ENCODE assay signal across 14 mouse cellular contexts in the genomic region with DNA sequence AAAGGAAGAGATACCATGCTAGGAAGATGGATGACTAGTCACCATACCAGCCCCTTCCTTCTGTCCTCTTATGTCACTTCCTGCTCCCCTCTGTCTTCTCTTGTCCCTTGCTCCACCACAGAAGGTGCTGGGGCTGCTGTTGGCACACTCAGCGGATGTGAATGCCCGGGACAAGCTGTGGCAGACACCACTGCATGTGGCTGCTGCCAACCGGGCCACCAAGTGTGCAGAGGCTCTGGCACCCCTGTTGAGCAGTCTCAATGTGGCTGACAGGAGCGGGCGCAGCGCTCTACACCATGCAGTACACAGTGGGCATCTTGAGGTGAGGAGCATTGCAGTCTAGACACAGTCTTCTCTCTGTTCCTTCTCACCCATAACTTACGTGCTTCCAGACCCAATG. TPM values are rescaled to one million over a fixed set of nuclear protein-coding genes. Genes with fewer than 3 reads are reported as not detected.
DNase-seq lines count a peak whose midpoint lies in the region; ATAC-seq and TF ChIP-seq lines count a peak whose summit lies in the region.
"Had no signal": no experiment of that assay in that cellular context is flagged by ENCODE, and none has a peak within 500 bp of the region (broad histone marks: within the 10 kb centered on the region; RNA-seq: fewer than 3 reads in every experiment).

No protein-coding gene starts in this region.

- no peak for TF ChIP-seq CTCF in kidney, adult 2 months (conservative IDR thresholded peaks at IDR 0.05; ENCODE audit: insufficient read depth, insufficient read length, low read depth, low read length)

- peaks cover 28% of the 10 kb centered on the region for H3K4me1 ChIP-seq in kidney, embryonic 15.5 days
- peaks cover 12% of the 10 kb centered on the region for H3K4me1 ChIP-seq in kidney, adult 2 months (ENCODE audit: control insufficient read depth, insufficient read depth, low read length)

- no peak for ATAC-seq in kidney, embryonic 15.5 days (replicated peaks; ENCODE audit: low FRiP score)
- ATAC-seq: intestine, postnatal 0 days; liver, embryonic 12.5 days had no signal

- no peak overlapping the region; the same call in 1 of the 2 replicates for H3K9ac ChIP-seq in kidney, embryonic 15.5 days

- H3K27ac ChIP-seq in kidney, embryonic 15.5 days: no peak overlapping the region
- no peak overlapping the region for H3K27ac ChIP-seq in kidney, adult 2 months (ENCODE audit: insufficient read depth, low read depth, low read length)
- H3K27ac ChIP-seq: liver, embryonic 12.5 days had no signal

- TF ChIP-seq POLR2A in kidney, adult 2 months (IDR thresholded peaks at IDR 0.05; ENCODE audit: low read depth, low read length): no peak

- no peak overlapping the region for H3K4me2 ChIP-seq in kidney, embryonic 15.5 days

- DNase-seq in cerebellum, adult 11-12 months: peak; percentile 48
- no peak for DNase-seq in cerebellum, postnatal 36 days
- DNase-seq in kidney, adult 2 months: no peak
- DNase-seq in testis, postnatal 10 days (ENCODE audit: low spot score): peak; percentile 42
- DNase-seq in testis, postnatal 14 days (ENCODE audit: low spot score): no peak
- DNase-seq in spleen, postnatal 14 days (ENCODE audit: low spot score in 2 of 2): no peak
- no peak for DNase-seq in lung, adult 18-20 months
- DNase-seq: adrenal gland, postnatal 10 days; embryo, embryonic 11 days; kidney, postnatal 36 days; lung, postnatal 36 days had no signal

- no peaks in the 10 kb centered on the region for H3K9me3 ChIP-seq in kidney, embryonic 15.5 days (replicated peaks)
- H3K9me3 ChIP-seq: liver, embryonic 12.5 days had no signal

- 0 out of 2 replicates have a peak overlapping the region, but pooled peaks have one; percentile 74 for H3K4me3 ChIP-seq in kidney, embryonic 15.5 days (replicated peaks)
- no peak overlapping the region for H3K4me3 ChIP-seq in kidney, adult 2 months (ENCODE audit: insufficient read depth, low read depth, low read length)
- H3K4me3 ChIP-seq: liver, embryonic 12.5 days had no signal

- peaks cover 60% of the 10 kb centered on the region for H3K36me3 ChIP-seq in kidney, embryonic 15.5 days
- H3K36me3 ChIP-seq in kidney, adult 2 months (ENCODE audit: control insufficient read depth, insufficient read depth, low read length): peaks cover 2% of the 10 kb centered on the region

- 97% methylated on average over 7 of the region's 7 CpGs for WGBS in kidney, embryonic 15.5 days
- WGBS in kidney, adult 2 months: 97% methylated on average over 7 of the region's 7 CpGs

- no peaks in the 10 kb centered on the region for H3K27me3 ChIP-seq in kidney, embryonic 15.5 days
- H3K27me3 ChIP-seq in kidney, adult 2 months (replicated peaks; ENCODE audit: control insufficient read depth, insufficient read depth, low read length): no peaks in the 10 kb centered on the region
- H3K27me3 ChIP-seq: liver, embryonic 12.5 days had no signal

RNA-seq across cellular contexts. Expression of gene Ankrd52, which starts 2.3 kb away (rescaled TPM):
- polyA plus RNA-seq in kidney, embryonic 15.5 days (2015; fragmentation: Nextera tagmentation; extraction: Ambion mirVana): 13.6 and 14.5 TPM in 2 replicates
- 21.5 and 22.5 TPM in 2 replicates for polyA plus RNA-seq in kidney, adult 2 months (2012; rRNA removed)

RNA-seq across cellular contexts. Expression of gene Coq10a, which starts 10.5 kb away (rescaled TPM):
- 13.7 TPM in 2 replicates for polyA plus RNA-seq in kidney, embryonic 15.5 days (2015; fragmentation: Nextera tagmentation; extraction: Ambion mirVana)
- 58.7 and 72.3 TPM in 2 replicates for polyA plus RNA-seq in kidney, adult 2 months (2012; rRNA removed)

RNA-seq across cellular contexts. Expression of gene Slc39a5, which starts 21.8 kb away (rescaled TPM):
- 41.5 and 47.1 TPM in 2 replicates for polyA plus RNA-seq in kidney, embryonic 15.5 days (2015; fragmentation: Nextera tagmentation; extraction: Ambion mirVana)
- polyA plus RNA-seq in kidney, adult 2 months (2012; rRNA removed): 114 and 137 TPM in 2 replicates

RNA-seq across cellular contexts. Expression of gene Nabp2, which starts 32.0 kb away (rescaled TPM):
- 82.8 and 92.6 TPM in 2 replicates for polyA plus RNA-seq in kidney, embryonic 15.5 days (2015; fragmentation: Nextera tagmentation; extraction: Ambion mirVana)
- 33.2 and 37.8 TPM in 2 replicates for polyA plus RNA-seq in kidney, adult 2 months (2012; rRNA removed)

RNA-seq across cellular contexts. Expression of gene Rnf41, which starts 32.2 kb away (rescaled TPM):
- 45.1 and 45.9 TPM in 2 replicates for polyA plus RNA-seq in kidney, embryonic 15.5 days (2015; fragmentation: Nextera tagmentation; extraction: Ambion mirVana)
- 19.5 and 19.6 TPM in 2 replicates for polyA plus RNA-seq in kidney, adult 2 months (2012; rRNA removed)

Comparison
In these comparisons a context has a peak if more than half of its experiments do, and no peak if none do; other contexts are left out.
1. DNase-seq: peak in cerebellum, adult 11-12 months (single experiment) and testis, postnatal 10 days (single experiment); none in cerebellum, postnatal 36 days (0 of 2), kidney, adult 2 months (single experiment), testis, postnatal 14 days (single experiment), spleen, postnatal 14 days (0 of 2) and lung, adult 18-20 months (0 of 2).